Mouse (Mus musculus): Measurements from ENCODE around the gene Spg7. TPM values are rescaled to one million over a fixed set of nuclear protein-coding genes. Genes with fewer than 3 reads are reported as not detected.
"Not testable (repeated sequence)": the region's sequence is repeated elsewhere in the genome, so short reads cannot be mapped to it uniquely, and the experiment has no call there.

Spg7 gene
- polyA plus RNA-seq, 1 experiment = 173 TPM

DNA sequence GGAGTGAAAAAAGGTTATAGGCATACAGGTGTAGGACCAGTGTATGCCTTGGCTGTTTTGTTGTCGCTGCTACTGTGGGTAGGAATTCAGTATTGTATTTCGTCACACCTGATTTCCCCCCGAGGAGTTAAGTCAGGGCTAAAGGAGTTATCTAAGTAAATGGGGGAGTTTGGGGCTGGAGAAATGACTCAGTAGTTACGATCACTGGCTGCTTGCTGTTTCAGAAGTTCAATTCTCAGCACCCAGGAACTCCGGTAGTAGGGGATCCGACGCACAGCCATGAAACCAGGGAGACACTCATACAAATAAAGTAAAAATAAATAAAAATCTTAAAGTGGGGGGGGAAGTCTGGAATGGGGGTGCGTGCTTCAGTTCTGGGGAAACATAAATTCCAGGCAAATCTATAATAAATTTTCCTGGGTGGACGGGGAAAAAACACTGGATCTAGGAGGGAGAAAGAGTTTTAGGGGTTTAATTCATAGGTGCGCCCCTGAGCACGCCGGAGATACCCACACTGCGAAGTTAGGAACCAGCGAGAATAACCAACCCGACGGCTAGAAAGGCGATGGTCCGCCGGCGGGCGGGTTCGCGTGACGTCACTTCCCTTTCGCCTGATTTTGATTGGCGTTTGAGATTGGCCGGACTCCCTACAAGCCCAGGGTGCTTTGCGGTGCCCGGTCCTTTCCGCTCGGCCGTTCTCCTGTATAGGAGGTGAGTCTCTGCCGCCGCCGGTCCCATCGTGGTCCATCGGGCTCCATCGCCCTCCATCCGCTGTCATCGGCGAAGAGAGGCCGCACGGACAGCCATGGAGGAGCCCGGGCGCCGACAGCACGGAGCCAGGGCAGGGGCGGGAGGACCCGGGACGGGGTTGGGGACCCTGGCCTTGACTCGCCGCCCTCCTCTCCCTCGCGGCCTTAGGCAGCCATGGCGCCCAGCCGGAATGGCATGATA is 39.3 kb downstream of the Spg7 start, which contains the start of gene Rpl13:
Gene Rpl13, plus strand, starts transcription at position 616 of the 951 bp plus-strand sequence.
- H3K27ac ChIP-seq (replicated peaks; ENCODE audit: low read depth, low read length) = peak within 1 kb of the TSS; percentile 61
- H3K4me1 ChIP-seq (ENCODE audit: control insufficient read depth, insufficient read depth, insufficient read length, low read length) = peaks cover 3% of the 10 kb centered on the region
- peak within 1 kb of the TSS; percentile 80 for H3K4me3 ChIP-seq (ENCODE audit: insufficient read depth, low read depth, low read length)

DNA sequence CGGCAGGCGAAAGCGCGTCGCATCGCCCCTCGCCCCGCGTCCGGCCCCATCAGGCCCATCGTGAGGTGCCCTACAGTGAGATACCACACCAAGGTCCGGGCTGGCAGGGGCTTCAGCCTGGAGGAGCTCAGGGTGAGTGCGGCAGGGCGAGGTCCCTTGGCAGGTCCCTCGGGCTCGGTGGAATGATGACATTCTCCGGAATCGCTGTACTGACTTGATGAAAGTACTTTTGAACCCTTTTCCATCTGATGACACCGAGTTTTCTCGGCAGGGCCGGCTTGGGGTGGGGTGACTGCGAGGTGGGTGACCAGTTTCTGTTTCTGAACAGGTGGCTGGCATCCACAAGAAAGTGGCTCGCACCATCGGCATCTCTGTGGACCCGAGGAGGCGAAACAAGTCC is 40.1 kb downstream of the Spg7 start:
- not testable (repeated sequence) for H3K4me1 ChIP-seq (ENCODE audit: control insufficient read depth, insufficient read depth, insufficient read length, low read length)
- H3K27ac ChIP-seq (replicated peaks; ENCODE audit: low read depth, low read length) = peak overlapping the region; percentile 61; the same call in 1 of the 2 replicates
- H3K4me3 ChIP-seq (ENCODE audit: insufficient read depth, low read depth, low read length) = peak overlapping the region; percentile 80

DNA sequence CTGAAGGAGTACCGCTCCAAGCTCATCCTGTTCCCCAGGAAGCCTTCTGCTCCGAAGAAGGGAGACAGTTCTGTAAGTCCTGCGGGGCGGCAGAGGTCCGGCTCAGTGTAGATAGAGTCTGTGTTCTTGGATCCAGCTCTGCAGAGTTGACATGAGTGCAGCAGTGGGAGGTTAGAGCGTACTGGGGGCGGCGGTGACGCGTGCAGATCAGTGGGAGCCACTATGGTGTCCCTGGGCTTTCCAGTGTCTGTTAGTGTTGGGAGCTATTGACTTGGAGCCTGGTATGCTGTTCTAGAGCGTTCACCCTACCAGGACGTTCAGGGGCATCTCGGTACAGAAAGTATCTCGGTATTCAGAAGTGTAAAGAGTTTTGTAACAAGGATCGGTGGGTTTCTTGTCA is 40.5 kb downstream of the Spg7 start:
- peak overlapping the region; percentile 80 for H3K4me3 ChIP-seq (ENCODE audit: insufficient read depth, low read depth, low read length)
- H3K4me1 ChIP-seq (ENCODE audit: control insufficient read depth, insufficient read depth, insufficient read length, low read length) = peaks cover 3% of the 10 kb centered on the region
- H3K27ac ChIP-seq (replicated peaks; ENCODE audit: low read depth, low read length) = no peak overlapping the region

DNA sequence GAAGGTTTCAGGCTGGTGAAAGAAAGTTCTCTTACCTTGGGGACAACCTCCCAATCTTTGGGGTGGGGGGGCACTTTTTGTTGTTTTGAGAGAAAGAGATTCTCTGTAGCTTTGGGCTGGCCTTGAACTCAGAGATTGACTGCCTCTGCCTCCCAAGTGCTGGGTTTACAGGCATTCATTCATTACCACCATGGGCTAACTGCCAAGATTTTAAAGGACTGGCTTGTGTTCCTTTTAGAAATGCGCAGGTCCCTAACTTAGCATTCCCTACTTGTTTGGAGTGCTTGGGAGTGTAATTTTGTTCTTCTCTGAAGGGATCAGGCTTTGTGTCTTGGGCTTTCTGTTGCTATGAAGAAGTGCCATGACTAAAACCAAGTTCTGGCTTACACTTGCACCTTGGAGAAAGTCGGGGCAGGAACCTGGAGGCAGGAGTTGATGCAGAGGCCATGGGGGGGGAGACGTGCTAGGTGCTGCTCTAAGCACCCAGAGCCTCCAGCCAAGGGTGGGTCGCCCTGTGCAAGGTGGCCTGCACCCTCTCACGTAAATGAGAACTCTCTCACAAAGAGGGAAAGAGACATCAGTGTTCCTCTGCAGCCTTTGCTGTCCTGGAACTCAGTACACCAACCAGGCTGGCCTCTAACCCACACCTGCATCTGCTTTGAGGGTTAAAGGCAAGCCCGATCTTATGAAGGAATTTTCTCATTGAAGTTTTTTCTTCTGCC is 41.5 kb downstream of the Spg7 start:
- Histone ChIP-seq H3K4me1 (ENCODE audit: control insufficient read depth, insufficient read depth, insufficient read length, low read length) (peaks cover 3% of the 10 kb centered on the region), H3K4me3 (ENCODE audit: insufficient read depth, low read depth, low read length) (peak overlapping the region; percentile 80; the same call in 1 of the 2 replicates), H3K27ac (replicated peaks; ENCODE audit: low read depth, low read length) (no peak overlapping the region)

DNA sequence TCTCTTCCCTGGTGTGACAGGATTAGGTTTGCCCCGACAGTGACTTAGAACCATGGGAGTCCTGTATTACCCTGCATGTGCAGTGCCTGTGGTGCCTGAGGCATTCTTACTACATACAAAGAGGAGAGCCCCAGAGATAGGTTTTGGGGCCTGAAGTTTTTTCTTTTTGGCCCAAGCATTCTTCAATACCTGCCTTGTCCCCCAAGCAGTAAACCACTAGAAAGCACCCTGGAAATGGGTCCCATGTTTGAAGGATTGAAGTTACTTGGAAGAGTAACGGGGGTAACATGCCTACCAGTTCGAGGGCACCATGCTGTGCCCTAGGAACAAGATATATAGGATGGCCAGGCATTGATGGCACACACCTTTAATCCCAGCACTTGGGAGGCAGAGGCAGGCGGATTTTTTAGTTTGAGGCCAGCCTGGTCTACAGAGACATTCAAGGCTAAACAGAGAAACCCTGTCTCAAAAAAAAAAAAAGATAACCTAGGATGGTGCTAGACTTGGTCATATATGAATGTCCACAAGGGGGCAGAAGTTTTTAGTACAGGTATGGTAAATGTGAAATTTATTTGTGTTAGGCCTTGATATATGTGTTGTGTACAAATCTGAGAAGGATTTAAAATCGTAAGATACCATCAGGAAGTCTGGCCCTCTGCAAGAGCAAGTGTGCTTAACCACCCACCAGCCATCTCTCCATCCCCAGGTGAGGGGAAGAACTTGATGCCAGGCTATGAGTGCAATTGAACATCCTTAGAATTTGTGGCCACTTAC is 43.0 kb downstream of the Spg7 start:
- Histone ChIP-seq H3K27ac (replicated peaks; ENCODE audit: low read depth, low read length) (no peak overlapping the region), H3K4me3 (ENCODE audit: insufficient read depth, low read depth, low read length) (no peak overlapping the region), H3K4me1 (ENCODE audit: control insufficient read depth, insufficient read depth, insufficient read length, low read length) (peaks cover 3% of the 10 kb centered on the region)

DNA sequence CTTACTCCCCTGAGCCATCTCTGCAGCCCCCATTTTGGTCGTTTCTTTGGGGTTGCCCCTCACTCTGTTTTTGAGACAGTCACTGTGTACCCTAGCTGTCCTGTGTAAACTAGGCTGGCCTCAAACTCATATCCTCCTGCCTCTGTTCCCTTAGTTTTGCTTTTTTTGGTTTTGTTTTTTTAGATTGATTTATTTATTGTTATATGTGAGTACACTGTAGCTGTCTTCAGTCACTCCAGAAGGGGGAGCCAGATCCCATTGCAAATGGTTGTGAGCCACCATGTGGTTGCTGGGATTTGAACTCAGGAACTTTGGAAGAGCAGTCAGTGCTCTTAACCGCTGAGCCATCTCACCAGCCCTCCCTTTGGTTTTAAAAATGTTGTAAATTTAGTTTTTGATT is 43.8 kb downstream of the Spg7 start:
- Histone ChIP-seq H3K27ac (replicated peaks; ENCODE audit: low read depth, low read length) (no peak overlapping the region), H3K4me1 (ENCODE audit: control insufficient read depth, insufficient read depth, insufficient read length, low read length) (peaks cover 3% of the 10 kb centered on the region), H3K4me3 (ENCODE audit: insufficient read depth, low read depth, low read length) (no peak overlapping the region)

DNA sequence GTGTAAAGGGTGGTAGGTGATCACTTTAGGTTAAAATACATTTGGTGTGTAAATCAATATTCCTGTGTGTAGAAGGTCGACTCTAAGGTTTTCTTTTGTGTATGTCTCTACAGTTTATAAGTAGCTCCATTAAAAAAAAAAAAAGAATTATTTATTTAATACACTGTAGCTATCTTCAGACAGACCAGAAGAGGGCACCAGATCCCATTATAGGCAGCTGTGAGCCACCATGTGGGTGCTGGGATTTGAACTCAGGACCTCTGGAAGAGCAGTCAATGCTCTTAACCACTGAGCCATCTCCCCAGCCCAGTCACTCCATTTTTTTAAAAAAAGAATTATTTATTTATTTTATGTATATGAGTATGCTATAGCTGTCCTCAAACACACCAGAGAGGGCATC is 45.3 kb downstream of the Spg7 start:
- Histone ChIP-seq H3K4me1 (ENCODE audit: control insufficient read depth, insufficient read depth, insufficient read length, low read length) (peaks cover 3% of the 10 kb centered on the region), H3K27ac (replicated peaks; ENCODE audit: low read depth, low read length) (no peak overlapping the region), H3K4me3 (ENCODE audit: insufficient read depth, low read depth, low read length) (no peak overlapping the region)

DNA sequence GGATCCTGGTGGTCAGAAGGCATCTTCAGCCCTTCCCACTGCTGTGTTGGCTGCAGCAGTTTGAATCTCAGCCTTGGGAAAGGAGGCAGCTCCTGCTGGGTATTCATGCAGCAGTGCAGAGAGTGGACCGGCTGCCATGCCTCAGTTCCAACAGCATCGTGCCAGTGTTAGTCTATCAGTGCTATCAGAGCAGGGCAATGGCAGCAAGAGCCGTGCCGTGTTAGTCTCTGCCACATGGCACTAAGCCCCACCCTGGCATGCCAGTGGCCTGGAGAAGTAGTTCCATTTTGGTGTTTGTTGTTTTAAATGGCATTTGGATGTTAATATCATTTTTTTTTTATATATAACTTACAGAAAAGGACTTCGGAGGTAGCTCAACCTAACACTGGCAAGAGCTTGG is 46.2 kb downstream of the Spg7 start:
- Histone ChIP-seq H3K4me3 (ENCODE audit: insufficient read depth, low read depth, low read length) (no peak overlapping the region), H3K4me1 (ENCODE audit: control insufficient read depth, insufficient read depth, insufficient read length, low read length) (no peaks in the 10 kb centered on the region; the same call in none of the 2 replicates), H3K27ac (replicated peaks; ENCODE audit: low read depth, low read length) (no peak overlapping the region)

DNA sequence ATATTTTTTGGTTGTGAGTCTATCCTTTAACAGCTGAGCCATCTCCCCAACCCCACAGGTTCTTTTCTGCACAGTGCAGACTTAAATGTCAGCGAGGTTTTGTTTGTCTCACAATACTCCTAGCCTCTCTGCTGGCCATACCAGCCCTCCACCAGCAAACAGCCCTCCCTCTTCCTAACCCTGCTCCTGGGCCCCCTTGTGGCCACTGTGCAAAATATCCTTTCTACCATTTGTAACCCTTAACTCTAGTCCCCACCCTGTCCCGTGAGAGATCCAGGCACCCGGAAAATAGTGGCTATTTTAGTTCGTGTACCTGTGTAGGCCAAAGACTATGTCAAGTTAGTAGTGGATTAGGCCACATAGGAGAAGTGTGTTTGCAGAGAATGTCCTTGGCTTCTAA is 47.9 kb downstream of the Spg7 start:
- no peak overlapping the region for H3K27ac ChIP-seq (replicated peaks; ENCODE audit: low read depth, low read length)
- no peak overlapping the region for H3K4me3 ChIP-seq (ENCODE audit: insufficient read depth, low read depth, low read length)
- no peaks in the 10 kb centered on the region; the same call in 1 of the 2 replicates for H3K4me1 ChIP-seq (ENCODE audit: control insufficient read depth, insufficient read depth, insufficient read length, low read length)

DNA sequence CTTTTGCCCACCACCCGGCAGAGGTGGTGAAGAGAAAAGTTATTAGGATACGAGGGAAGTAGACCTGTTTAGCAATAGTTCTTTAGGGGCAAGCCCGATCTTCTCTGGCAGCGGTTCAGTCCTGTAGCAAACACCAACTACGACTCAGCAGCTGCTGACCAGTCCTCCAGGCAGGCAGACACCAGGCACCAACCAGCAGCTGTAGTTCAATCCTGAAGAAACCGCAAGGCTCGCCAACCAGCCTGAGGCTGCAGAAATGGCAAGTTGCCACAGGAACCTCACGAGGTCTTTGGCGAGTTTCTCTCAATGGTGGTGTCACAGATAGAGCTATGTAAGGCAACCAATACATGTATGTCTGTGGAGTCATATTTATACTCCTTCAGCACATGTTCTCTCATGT is 50.1 kb downstream of the Spg7 start:
- Histone ChIP-seq H3K4me1 (ENCODE audit: control insufficient read depth, insufficient read depth, insufficient read length, low read length) (peaks cover 6% of the 10 kb centered on the region), H3K4me3 (ENCODE audit: insufficient read depth, low read depth, low read length) (no peak overlapping the region), H3K27ac (replicated peaks; ENCODE audit: low read depth, low read length) (no peak overlapping the region)

DNA sequence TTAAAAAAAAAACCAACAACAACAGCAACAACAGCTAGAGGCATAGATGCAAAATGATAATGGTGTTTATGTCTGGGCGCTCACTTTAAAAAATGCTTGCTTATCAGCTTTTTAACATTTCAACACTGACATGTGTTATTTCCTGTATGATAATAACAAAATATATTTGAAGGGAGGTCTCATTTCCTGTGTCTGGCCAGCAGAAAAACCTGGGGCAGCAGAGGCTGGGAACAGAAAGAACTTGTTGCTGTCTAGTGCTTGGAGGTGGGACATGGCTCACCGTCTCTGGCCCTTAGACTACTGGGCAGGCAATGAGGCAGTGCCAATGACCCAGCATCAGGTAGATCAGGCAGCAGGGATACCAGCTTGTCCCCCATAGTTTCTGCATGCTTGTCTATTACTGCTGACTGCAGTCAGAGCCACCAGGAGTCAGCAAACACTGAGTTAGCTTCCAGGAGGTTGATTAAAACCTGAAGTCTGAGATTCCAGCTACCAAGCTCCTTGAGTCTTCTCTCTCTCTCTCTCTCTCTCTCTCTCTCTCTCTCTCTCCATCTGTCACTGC is 51.2 kb downstream of the Spg7 start:
- Histone ChIP-seq H3K4me1 (ENCODE audit: control insufficient read depth, insufficient read depth, insufficient read length, low read length) (peaks cover 6% of the 10 kb centered on the region), H3K27ac (replicated peaks; ENCODE audit: low read depth, low read length) (no peak overlapping the region), H3K4me3 (ENCODE audit: insufficient read depth, low read depth, low read length) (no peak overlapping the region)

DNA sequence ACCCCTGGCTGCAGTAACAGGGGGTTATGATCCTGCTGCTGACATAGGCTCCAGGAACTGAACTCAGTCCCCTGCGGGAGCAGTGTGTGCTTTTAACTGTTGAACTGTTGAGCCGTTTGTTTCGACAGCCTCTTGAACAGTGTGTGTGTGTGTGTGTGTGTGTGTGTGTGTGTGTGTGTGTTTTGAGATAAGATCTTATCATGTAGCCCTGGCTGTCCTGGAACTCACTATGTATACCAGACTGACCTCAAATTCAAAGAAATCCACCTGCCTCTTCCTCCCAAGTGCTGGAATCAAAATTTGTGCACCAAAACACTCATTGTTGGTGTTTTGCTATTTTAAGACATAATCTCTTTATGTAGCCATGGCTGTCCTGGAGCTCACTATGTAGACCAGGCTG is 51.9 kb downstream of the Spg7 start:
- H3K27ac ChIP-seq (replicated peaks; ENCODE audit: low read depth, low read length) = no peak overlapping the region
- peaks cover 6% of the 10 kb centered on the region for H3K4me1 ChIP-seq (ENCODE audit: control insufficient read depth, insufficient read depth, insufficient read length, low read length)
- no peak overlapping the region for H3K4me3 ChIP-seq (ENCODE audit: insufficient read depth, low read depth, low read length)

DNA sequence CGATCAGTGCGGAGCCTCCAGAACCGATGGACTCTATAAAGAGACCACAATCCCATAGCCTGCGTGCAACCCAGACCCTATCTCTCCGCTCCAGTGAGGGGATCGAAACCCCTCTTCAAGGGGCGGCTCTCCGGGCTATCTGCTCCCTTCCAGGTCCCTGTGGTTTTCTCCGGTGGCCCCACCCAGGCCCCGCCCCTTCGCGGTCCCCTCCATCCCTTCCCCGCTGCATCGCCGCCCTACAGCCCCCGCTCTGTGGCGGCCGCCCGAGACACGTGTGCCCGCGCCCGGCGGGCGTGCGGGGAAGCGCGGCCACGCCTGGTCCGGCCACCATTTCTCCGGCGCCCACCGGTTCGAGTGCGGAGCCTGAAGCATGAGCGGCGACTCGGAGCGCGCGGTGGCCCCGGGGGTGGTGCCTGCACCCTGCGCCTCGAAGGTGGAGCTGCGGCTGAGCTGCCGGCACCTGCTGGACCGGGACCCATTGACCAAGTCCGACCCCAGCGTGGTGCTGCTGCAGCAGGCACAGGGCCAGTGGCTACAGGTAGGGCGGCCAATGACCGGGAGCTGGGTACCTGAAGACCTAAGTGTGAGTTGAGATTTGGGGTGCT is 54.5 kb downstream of the Spg7 start, which contains the start of gene Cpne7:
Gene Cpne7, plus strand, starts transcription at position 248 of the 605 bp plus-strand sequence.
- peak within 1 kb of the TSS; percentile 53 for H3K4me3 ChIP-seq (ENCODE audit: insufficient read depth, low read depth, low read length)
- no peak within 1 kb of the TSS for H3K27ac ChIP-seq (replicated peaks; ENCODE audit: low read depth, low read length)
- H3K4me1 ChIP-seq (ENCODE audit: control insufficient read depth, insufficient read depth, insufficient read length, low read length) = peaks cover 6% of the 10 kb centered on the region

DNA sequence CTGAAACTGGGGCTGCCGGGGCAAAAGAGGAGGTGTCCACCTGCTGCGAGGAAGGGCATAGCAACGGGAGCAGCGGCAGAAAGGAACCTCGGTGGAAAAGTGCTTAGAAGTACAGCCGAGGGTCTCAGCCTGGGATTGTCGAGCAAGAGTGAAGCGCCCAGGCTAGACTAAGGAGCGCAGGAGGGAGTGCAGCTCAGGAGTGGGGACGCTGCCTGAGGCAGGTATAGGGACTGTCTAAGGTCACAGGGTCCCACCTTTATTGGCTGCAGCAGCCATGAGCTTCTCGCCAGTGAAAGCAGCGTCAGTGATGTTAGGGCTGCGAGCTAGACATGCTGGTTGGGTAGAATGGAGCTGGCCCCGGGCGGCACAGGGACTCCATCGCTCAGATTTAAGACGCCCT is 55.0 kb downstream of the Spg7 start:
- peaks cover 6% of the 10 kb centered on the region for H3K4me1 ChIP-seq (ENCODE audit: control insufficient read depth, insufficient read depth, insufficient read length, low read length)
- H3K27ac ChIP-seq (replicated peaks; ENCODE audit: low read depth, low read length) = no peak overlapping the region
- peak overlapping the region; percentile 53 for H3K4me3 ChIP-seq (ENCODE audit: insufficient read depth, low read depth, low read length)
